Mouse (Mus musculus): Measurements from ENCODE around the gene Mtmr2. TPM values are rescaled to one million over a fixed set of nuclear protein-coding genes. Genes with fewer than 3 reads are reported as not detected.
"Not testable (repeated sequence)": the region's sequence is repeated elsewhere in the genome, so short reads cannot be mapped to it uniquely, and the experiment has no call there.

Gene Mtmr2
- polyA plus RNA-seq, 1 experiment from 2014 or later = 18.2 TPM

DNA sequence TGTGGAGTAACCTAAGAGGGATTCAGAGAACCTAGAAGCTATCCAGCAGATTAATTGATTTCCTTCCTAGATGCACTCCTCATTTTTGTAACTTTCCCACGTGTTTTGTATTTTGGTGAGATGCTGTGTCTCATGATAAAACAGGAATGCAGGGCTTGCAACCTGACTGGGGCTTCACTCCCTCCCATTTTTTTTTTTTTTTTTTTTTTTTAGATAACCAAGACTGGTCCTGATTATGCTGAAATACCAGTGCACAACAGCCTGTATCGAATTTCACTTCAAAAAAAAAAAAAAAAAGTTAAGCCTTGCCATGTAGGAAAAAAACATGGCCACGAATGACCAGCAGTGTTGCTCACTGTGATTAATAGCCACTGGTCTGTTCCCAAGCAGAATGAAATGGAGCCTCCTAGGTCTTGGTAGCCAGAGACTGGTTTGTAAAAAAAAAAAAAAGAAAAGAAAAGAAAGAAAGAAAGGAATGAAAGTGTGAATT, 41.1 kb upstream of the Mtmr2 start:
- H3K27ac ChIP-seq (ENCODE audit: low read depth) = no peak overlapping the region
- H3K4me3 ChIP-seq (ENCODE audit: low read depth, low read length) = no peak overlapping the region
- no peaks in the 10 kb centered on the region for H3K4me1 ChIP-seq (ENCODE audit: insufficient read depth)
- no peaks in the 10 kb centered on the region for H3K36me3 ChIP-seq (replicated peaks; ENCODE audit: insufficient read depth, low read length)
- no peaks in the 10 kb centered on the region for H3K9me3 ChIP-seq (ENCODE audit: low read length)
- TF ChIP-seq EP300 (IDR thresholded peaks at IDR 0.05; ENCODE audit: low read depth) = no peak
- no peak for TF ChIP-seq CTCF (IDR thresholded peaks at IDR 0.05; ENCODE audit: low read depth)
- H3K9ac ChIP-seq (replicated peaks) = no peak overlapping the region
- H3K4me2 ChIP-seq (ENCODE audit: low read depth, low read length) = no peak overlapping the region
- ATAC-seq = no peak
- WGBS (ENCODE audit: insufficient replicate concordance) = 58% methylated on average over 3 of the region's 3 CpGs
- DNase-seq = no peak
- no peaks in the 10 kb centered on the region for H3K27me3 ChIP-seq (ENCODE audit: insufficient read depth, low read length)

DNA sequence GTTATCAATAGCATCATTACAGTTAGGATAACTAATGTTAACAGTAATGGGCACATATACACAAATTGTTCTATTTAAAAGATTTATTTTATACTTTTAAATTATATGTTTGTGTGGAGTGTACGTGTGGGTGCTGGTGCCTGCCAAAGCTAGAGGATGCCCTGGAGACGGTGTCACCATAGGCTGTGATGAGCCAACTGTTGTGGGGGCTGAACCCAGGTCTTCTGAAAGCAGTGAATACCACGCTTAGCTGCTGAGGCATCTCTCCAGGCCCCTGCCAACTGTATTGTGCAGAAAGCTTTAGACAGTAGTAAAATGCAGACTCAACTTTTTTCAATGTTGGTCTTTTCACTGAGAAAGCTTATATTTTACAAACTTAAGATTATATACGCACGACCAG, 38.8 kb upstream of the Mtmr2 start:
- Histone ChIP-seq H3K27ac (ENCODE audit: low read depth) (no peak overlapping the region), H3K4me1 (ENCODE audit: insufficient read depth) (no peaks in the 10 kb centered on the region), H3K9me3 (ENCODE audit: low read length) (no peaks in the 10 kb centered on the region), H3K4me2 (ENCODE audit: low read depth, low read length) (no peak overlapping the region), H3K9ac (replicated peaks) (no peak overlapping the region), H3K36me3 (replicated peaks; ENCODE audit: insufficient read depth, low read length) (no peaks in the 10 kb centered on the region), H3K27me3 (ENCODE audit: insufficient read depth, low read length) (no peaks in the 10 kb centered on the region), H3K4me3 (ENCODE audit: low read depth, low read length) (no peak overlapping the region)
- no peak for TF ChIP-seq EP300 (IDR thresholded peaks at IDR 0.05; ENCODE audit: low read depth)
- TF ChIP-seq CTCF (IDR thresholded peaks at IDR 0.05; ENCODE audit: low read depth) = no peak
- ATAC-seq (no peak), DNase-seq (no peak)
- 84% methylated on average over 5 of the region's 5 CpGs for WGBS (ENCODE audit: insufficient replicate concordance)

DNA sequence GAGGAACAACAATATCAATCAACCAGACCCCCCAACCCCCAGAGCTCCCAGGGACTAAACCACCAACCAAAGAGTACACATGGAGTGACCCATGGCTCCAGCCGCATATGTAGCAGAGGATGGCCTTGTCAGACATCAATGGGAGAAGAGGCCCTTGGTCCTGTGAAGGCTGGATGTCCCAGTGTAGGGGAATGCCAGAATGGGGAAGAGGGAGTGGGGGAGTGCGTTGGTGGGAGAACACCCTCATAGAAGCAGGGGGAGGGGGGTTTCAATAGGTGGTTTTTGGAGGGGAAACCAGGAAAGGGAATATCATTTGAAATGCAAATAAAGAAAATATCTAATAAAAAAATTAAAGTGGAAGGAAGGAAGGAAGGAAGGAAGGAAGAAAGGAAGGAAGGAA, 32.3 kb upstream of the Mtmr2 start:
- H3K27me3 ChIP-seq (ENCODE audit: insufficient read depth, low read length); H3K27ac ChIP-seq (ENCODE audit: low read depth); H3K4me2 ChIP-seq (ENCODE audit: low read depth, low read length); H3K9me3 ChIP-seq (ENCODE audit: low read length); DNase-seq; H3K4me1 ChIP-seq (ENCODE audit: insufficient read depth); H3K4me3 ChIP-seq (ENCODE audit: low read depth, low read length); H3K36me3 ChIP-seq (replicated peaks; ENCODE audit: insufficient read depth, low read length); H3K9ac ChIP-seq (replicated peaks); ATAC-seq: not testable (repeated sequence)
- 58% methylated on average over 2 of the region's 2 CpGs for WGBS (ENCODE audit: insufficient replicate concordance)

DNA sequence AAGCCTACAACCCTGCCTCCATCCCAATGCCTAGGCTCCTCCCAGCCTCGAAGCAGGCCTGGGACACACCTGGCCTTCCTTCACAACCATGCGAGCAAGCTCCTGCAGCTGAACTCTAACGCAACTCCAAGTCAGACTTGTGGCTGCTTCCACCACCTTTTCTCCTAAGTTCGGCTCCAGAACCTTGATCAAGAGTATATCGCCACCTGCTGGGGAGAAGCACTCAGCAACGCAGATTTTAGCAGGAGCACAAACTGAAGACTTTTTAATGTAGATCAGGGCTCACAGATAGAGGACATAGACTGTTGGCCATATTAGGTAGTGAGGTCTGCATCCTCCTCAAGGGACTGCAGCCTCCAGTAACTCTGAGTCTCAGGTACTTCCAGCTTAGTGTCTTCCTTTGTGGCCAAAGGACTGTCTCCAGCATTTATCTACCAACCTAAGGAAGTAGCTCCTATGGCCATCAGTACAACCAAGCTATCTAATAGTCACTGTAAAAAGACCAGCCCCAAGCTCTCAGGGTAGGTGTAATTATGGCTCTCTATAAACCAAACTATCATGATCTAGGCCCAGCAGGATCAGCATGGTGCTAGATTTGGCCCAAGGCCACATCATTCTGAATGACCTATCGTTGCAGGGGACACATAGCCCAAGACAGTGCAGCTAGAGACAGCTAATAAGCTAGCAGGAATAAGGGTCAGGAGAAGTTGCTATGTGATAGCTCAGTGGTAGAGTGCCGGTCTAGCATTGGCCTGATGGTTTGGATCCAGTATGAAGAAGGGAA, 31.7 kb upstream of the Mtmr2 start:
- TF ChIP-seq EP300 (IDR thresholded peaks at IDR 0.05; ENCODE audit: low read depth) (no peak), CTCF (IDR thresholded peaks at IDR 0.05; ENCODE audit: low read depth) (peak; percentile 89)
- H3K9ac ChIP-seq (replicated peaks) = no peak overlapping the region
- peak; percentile 73 for DNase-seq
- H3K27me3 ChIP-seq (ENCODE audit: insufficient read depth, low read length) = no peaks in the 10 kb centered on the region
- no peak overlapping the region for H3K27ac ChIP-seq (ENCODE audit: low read depth)
- no peaks in the 10 kb centered on the region for H3K36me3 ChIP-seq (replicated peaks; ENCODE audit: insufficient read depth, low read length)
- WGBS (ENCODE audit: insufficient replicate concordance) = 17% methylated on average over 8 of the region's 8 CpGs
- 0 out of 2 replicates have a peak, but pooled peaks have one; percentile 23 for ATAC-seq
- no peaks in the 10 kb centered on the region for H3K4me1 ChIP-seq (ENCODE audit: insufficient read depth)
- no peak overlapping the region for H3K4me3 ChIP-seq (ENCODE audit: low read depth, low read length)
- no peak overlapping the region for H3K4me2 ChIP-seq (ENCODE audit: low read depth, low read length)
- H3K9me3 ChIP-seq (ENCODE audit: low read length) = no peaks in the 10 kb centered on the region

DNA sequence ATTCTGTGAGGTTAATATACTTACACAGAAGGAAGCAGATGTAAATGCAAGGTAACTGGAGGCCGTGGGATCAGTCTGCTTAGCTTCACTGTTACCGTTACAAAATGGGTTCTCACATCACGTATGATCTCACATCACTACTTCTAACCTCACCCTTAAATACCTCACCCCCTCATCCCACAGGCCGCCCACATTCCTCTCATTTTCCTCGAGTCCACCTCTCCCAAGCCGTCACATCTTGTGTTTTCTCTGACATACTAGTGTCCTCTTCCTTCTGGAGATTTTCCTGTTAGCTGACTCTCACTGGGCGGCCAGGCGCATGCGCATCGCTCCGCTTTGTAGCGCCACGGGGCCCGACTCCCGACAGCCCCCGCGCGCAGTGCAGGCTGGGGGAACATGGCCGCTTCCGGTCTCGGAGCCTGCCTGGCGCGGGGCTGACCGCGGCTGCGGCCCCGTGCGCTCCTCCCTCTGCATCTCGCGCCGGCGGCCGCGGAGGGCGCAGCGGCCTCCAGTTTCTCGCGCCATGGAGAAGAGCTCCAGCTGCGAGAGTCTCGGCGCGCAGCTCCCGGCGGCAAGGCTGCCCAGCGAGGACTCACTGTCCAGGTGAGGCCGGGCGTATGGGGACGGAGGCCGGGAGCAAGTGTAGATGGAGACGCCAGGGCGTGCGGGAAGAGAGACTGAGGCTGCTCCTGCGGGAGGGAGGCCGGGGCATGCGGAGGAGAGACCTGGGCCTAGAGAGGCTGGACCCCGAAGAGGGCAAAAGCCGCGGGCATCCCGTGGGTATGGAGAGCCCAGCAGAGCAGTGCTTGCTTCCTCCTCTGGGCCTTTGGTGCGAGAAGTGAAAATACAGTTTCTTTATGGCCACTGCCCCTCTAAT, 826 bp downstream of the Mtmr2 start:
- ATAC-seq = peak; percentile 99
- Histone ChIP-seq H3K4me1 (ENCODE audit: insufficient read depth) (peaks cover 8% of the 10 kb centered on the region; the same call in 1 of the 2 replicates), H3K9me3 (ENCODE audit: low read length) (no peaks in the 10 kb centered on the region), H3K4me3 (ENCODE audit: low read depth, low read length) (peak overlapping the region; percentile 95), H3K27me3 (ENCODE audit: insufficient read depth, low read length) (no peaks in the 10 kb centered on the region), H3K27ac (ENCODE audit: low read depth) (peak overlapping the region; percentile 99), H3K4me2 (ENCODE audit: low read depth, low read length) (peak overlapping the region; percentile 89), H3K9ac (replicated peaks) (peak overlapping the region; percentile 99), H3K36me3 (replicated peaks; ENCODE audit: insufficient read depth, low read length) (no peaks in the 10 kb centered on the region)
- under 1% methylated on average over 60 of the region's 60 CpGs for WGBS (ENCODE audit: insufficient replicate concordance)
- TF ChIP-seq CTCF (IDR thresholded peaks at IDR 0.05; ENCODE audit: low read depth) (0 out of 2 replicates have a peak, but pooled peaks have one; percentile 7), EP300 (IDR thresholded peaks at IDR 0.05; ENCODE audit: low read depth) (no peak)
- DNase-seq = peak; percentile 97

DNA sequence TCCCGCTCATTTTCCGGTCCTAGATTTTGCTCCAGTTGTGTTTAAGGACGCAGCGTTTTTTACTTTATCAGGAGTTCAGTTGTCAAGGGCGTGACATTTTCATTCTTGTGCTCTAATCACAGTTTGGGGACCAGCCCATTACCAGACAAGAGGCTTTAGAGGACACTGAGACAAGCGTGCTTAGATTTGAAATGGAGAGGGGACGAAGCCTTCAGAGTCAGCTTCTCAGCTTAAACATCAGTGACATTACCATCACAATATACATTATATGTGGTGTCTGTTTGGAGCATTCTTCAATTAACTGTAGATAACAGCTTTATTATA, 1.4 kb downstream of the Mtmr2 start:
- WGBS (ENCODE audit: insufficient replicate concordance) = 2% methylated on average over 7 of the region's 7 CpGs
- no peaks in the 10 kb centered on the region for H3K36me3 ChIP-seq (replicated peaks; ENCODE audit: insufficient read depth, low read length)

More for the DNA sequence above, 1.4 kb downstream of the Mtmr2 start:
- no peak for DNase-seq
- TF ChIP-seq CTCF (IDR thresholded peaks at IDR 0.05; ENCODE audit: low read depth) = no peak
- no peak for TF ChIP-seq EP300 (IDR thresholded peaks at IDR 0.05; ENCODE audit: low read depth)
- Histone ChIP-seq H3K9ac (replicated peaks) (peak overlapping the region; percentile 99), H3K27ac (ENCODE audit: low read depth) (peak overlapping the region; percentile 99), H3K4me3 (ENCODE audit: low read depth, low read length) (peak overlapping the region; percentile 95), H3K4me2 (ENCODE audit: low read depth, low read length) (peak overlapping the region; percentile 89), H3K9me3 (ENCODE audit: low read length) (no peaks in the 10 kb centered on the region), H3K27me3 (ENCODE audit: insufficient read depth, low read length) (no peaks in the 10 kb centered on the region), H3K4me1 (ENCODE audit: insufficient read depth) (peaks cover 8% of the 10 kb centered on the region; the same call in 1 of the 2 replicates)
- ATAC-seq = no peak; the same call in 1 of the 2 replicates
